Mouse (Mus musculus): Measurements from ENCODE around the gene Rfx7.

Rfx7 gene

DNA sequence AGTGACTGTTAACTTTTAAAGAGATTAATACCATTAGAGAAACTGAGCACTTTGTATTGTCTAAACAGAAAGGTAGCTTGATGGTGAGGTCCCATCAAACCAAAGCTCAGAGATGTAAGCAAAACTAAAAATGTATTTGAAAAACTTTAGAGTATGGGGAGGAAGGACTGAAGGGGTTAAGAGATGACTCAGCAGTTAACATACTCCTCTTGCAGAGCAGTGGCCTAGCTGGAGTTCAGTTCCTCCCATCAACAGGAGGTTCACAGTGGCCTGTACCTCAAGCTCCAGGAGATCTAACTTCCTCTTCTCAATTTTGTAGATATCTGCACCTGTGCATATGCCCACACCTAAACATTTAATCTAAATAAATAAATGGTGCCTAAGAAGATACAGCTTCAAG is 11.6 kb downstream of the Rfx7 start:
- no peak for DNase-seq (ENCODE audit: low spot score in 2 of 2)

DNA sequence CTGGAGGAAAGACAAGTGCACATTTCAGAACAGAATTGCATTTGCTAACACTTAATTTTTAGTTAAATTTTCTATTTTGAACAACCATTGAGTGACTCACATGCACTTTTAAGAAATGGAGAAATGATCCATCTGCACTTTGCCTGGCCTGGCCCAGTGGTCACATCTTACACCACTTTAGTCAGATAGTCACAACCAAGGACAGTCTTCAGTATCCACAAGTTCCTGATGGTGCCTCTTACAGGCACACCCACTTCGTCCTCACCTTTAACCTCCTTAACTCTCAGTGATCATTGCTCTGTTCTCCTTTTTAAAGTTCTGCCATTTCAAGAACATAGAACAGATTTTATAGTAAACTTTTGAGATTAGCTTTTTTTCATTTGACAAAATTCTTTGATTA is 26.7 kb downstream of the Rfx7 start:
- DNase-seq (ENCODE audit: low spot score in 2 of 2) = no peak

DNA sequence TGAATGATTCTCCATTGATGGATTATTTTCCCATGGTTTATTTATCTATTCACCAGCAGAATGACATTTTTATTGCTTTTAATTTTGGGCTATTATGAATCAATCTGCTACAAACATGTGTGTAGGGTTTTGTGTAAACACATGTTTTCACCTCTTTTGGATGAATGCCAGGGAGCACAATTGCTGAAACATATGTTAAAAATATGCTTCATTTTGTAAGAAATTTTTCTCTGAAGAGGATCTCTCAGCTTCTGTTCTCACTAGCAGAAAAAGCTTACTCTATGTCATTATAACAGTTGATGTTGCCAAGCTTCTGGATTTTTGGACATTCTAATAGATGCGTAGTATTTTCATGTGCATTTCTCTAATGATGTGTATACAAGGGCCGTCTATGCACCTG is 28.3 kb downstream of the Rfx7 start:
- DNase-seq (ENCODE audit: low spot score in 2 of 2) = no peak

DNA sequence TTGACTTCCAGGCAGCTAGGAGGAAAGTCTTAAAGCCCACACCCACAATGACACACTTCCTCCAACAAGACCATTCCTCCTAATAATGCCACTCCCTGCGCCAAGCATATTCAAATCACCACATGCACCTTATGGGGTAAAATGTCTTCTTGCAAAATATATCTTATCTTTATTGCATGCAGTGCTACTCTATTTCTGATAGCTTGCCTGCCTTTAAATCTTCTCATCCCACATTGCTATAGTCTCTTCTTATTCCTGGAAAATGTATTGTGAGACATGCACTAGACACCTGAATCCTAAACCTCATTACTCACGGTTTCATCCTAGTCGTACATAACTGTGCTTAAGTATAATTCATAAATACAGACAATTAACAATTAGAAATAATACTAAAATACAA is 31.2 kb downstream of the Rfx7 start:
- DNase-seq (ENCODE audit: low spot score in 2 of 2) = no peak

DNA sequence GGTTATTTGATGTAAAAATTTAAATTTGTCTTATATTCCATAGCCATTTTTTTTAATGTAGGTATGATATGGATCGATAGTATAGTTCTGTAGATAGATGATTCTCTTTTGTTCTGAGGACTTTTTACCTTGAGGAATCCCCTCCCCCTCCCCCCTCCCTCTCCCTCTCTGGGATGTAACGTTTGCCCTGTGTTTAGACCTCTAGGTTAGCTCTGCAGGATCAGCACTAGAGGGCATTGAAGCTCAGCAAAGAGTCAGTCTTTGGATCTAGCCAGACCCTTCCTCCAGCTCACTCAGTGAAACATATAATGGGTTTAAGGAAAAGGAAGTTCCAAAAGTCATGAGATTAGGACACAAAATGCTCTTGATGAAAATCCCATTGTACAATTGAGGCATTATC is 35.1 kb downstream of the Rfx7 start:
- no peak for DNase-seq (ENCODE audit: low spot score in 2 of 2)

DNA sequence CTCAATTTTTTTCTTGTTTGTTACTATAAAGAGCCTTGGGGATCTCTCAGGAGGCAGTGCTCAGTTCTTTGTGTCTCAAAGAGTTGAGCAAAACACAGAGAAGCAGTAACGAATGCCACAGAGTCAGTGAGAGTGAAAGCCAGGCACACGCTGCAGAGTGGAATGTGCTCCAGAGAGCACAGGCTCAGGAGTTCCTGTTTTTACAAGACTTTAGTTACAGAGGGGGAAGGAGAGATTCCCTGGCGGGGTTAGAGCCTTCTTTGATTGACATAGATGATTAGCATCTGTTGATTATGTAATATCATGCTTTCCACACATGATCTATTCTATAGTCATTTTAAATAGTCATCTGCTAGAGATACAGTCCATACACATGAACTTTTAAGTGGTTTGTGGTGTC is 48.2 kb downstream of the Rfx7 start:
- no peak for DNase-seq (ENCODE audit: low spot score in 2 of 2)

DNA sequence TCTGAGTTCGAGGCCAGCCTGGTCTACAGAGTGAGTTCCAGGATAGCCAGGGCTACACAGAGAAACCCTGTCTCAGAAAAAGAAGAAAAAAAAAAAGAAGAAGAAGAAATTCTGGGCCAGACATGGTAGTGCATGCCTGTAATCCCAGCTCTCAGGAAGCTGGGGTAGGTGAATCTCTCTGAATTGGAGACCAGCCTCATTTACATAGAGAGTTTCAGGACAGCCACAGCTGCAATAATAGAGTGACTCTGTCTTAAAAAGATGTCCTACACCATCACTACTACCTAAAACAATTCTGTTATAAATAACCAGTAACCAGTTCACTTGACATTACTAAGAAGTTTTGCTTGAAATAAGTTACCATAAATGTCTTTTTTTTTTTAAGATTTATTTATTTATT is 58.8 kb downstream of the Rfx7 start:
- DNase-seq (ENCODE audit: low spot score in 2 of 2) = no peak

DNA sequence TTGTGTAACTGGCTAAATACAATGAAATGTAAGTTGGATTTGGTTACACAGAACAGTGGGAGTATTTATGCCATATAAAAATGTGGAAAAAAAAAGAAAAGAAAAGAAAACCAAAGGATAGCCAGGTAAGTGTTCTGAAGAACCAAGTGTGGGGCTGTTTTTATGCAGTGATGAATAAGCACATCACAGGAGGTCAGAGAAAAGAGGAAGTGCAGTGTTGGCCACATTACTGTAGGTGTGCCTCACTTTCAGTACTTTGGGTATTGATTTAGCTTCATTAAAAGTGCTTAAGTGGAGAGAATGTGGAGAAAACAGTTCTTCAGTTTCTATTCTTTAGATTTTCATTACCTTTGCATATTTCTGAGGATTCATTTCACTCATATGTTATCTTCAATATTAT is 60.0 kb downstream of the Rfx7 start:
- no peak for DNase-seq (ENCODE audit: low spot score in 2 of 2)

DNA sequence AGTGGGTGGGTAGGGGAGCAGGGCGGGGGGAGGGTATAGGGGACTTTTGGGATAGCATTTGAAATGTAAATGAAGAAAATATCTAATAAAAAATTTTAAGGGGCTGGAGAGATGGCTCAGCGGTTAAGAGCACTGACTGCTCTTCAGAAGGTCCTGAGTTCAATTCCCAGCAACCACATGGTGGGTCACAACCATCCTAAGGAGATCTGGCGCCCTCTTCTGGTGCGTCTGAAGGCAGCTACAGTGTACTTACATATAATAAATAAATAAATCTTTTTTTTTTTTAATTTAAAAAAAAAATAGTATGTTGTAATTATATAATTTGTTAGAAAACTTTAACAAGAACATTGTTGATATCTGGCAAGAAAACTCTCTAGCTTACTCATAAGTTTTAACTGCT is 62.6 kb downstream of the Rfx7 start:
- peak in 1 of 2 experiments; percentile 73 for DNase-seq (ENCODE audit: low spot score in 2 of 2)

DNA sequence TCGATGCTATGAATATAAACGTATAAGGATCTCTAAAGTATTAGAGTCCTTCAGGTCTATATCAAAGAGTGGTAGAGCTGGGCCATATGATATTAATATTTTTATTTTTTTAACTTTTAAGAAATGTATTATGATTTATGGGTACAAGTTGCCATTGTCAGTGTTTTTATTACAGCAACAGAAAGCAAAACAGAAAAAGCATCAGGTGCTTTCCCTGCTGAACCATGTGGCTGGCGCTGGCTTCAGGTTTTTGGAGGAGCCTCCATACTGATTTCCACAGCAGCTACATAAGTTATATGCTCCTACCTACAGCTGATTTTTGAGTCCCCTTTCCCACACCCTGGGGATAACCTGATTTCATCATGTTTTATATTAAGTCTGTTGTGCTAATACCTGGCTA is 68.1 kb downstream of the Rfx7 start:
- no peak for DNase-seq (ENCODE audit: low spot score in 2 of 2)

DNA sequence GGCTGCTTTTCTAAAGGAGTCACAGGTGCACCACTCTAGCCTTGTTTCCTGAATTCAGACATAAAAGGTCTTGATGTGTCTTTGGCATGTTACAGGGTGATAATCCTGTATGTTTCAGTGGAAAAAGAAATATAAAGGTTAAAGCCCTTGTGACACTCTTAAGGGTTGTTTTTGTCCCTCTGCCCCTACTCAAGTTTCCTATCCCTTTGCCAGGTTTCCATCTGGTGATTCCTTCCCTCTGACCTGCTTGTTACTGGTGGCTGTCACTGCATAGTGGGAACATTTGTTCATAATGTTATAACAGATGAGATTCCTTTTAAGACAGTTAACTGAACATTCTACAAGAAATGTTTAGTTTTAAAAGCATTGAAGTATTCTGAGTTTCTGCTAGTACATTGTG is 77.7 kb downstream of the Rfx7 start:
- DNase-seq (ENCODE audit: low spot score in 2 of 2) = no peak

DNA sequence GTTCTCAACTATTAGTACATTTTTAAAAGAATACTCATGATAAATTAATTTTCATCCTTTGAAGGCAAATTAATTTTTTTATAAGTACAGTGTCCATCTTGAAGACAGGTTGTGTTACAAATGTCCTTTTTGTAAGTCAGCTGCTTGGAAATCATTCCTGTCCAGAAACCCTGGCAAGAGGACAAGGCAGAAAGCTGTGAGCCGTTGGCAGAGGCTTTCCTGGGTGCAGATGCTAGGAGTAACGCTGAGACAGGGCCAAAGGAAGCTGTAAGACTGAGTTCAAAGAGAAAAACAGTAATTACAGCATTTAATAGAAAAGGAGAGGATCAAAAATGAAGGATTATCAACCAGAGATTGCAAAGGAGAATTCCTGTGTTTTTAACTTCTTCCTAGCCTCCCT is 81.8 kb downstream of the Rfx7 start:
- DNase-seq (ENCODE audit: low spot score in 2 of 2) = no peak

DNA sequence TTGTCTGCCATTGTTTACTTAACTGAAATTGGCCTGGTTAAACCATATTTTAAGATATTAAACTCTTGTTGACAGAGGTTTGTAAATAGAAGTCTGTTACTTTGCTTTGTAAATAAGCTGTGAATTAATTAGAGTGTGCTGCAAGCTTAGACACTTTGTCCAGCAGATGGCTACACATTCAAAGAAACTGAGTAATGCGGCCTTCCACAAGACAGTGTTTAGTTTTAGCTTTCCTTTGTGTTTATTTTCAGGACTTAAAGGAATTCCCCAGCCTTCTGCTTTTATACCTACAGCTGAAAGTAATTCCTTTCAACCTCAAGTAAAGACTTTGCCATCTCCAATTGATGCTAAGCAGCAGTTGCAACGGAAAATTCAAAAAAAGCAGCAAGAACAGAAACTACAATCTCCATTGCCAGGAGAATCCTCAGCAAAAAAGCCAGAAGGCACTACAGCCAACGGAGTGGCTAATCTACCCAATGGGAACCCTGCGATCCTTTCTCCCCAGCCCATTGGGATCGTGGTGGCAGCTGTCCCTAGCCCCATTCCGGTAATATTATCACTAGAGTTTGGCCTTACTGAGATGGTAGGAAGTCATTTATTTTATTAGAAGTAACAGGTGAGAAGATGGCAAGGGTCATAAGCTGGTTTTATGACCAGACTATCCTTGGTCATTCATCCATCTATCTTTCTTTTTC is 82.9 kb downstream of the Rfx7 start:
- no peak for DNase-seq (ENCODE audit: low spot score in 2 of 2)

DNA sequence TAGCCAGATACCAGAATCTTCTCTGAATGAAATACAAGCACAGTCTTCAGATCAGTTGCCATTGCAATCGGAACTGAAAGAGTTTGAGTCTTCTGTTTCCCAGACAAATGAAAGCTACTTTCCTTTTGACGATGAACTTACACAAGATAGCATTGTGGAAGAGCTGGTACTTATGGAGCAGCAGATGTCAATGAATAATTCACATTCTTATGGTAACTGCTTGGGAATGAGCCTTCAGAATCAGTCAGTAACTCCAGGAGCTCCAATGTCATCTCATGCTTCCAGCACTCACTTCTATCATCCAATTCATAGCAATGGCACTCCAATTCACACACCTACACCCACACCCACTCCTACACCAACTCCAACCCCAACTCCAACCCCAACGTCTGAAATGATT is 86.0 kb downstream of the Rfx7 start:
- DNase-seq (ENCODE audit: low spot score in 2 of 2) = no peak

DNA sequence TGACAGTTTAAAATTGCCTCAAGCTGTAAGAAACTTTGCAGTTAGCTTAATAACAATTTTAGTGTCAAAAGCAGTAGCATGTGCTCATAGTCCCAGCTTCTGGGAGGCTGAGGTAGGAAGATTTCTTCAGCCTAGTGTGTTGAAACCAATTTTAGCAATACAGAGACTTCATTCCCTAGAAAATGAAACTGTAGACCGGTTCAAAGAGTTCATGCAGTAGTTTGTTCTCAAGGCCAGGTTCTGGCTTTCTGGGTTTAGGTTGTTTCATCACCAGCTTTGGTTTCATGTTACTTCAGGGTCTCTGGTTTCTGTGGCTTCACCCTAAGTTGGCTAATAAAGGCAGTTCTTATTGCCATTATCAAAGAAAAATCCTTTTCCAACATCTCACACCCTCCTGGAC is 91.6 kb downstream of the Rfx7 start:
- DNase-seq (ENCODE audit: low spot score in 2 of 2) = no peak

DNA sequence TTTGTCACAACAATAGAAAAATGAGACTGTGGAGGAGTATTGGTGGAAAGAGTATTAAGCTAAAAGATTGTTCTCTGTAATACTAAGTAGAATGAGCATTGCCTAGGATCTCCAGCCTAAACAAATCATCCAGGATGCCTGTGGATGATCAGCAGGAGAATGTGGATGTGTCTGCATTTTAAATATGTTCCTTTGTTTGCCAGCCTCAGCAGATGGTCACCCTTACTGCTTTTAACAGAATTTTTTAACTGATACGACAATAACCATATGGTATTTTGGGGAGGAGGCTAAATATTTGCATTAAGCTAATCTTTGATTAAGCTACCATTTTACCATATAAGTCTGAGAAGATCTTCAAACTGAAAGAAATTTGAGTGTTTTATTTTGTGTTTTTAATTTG is 95.6 kb downstream of the Rfx7 start:
- no peak for DNase-seq (ENCODE audit: low spot score in 2 of 2)

DNA sequence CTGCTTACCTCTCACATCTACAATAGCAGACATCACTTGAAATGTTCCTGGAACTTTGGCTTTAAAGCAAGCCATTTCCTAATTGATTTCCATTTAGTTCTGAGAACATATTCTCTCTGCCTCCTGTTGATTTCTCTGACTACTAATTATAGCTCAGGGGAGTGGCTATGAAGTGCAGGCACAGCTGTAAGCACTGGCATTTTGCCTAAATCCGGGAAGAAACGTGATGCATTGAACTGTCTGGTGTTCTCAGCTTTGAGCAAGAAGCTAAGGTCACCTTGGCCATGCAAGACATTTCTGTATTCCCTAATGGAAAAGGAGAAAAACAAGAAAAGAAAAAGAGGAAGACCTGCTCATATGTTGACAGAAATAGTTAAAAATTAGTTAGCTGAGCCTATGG is 96.6 kb downstream of the Rfx7 start:
- DNase-seq (ENCODE audit: low spot score in 2 of 2) = no peak

DNA sequence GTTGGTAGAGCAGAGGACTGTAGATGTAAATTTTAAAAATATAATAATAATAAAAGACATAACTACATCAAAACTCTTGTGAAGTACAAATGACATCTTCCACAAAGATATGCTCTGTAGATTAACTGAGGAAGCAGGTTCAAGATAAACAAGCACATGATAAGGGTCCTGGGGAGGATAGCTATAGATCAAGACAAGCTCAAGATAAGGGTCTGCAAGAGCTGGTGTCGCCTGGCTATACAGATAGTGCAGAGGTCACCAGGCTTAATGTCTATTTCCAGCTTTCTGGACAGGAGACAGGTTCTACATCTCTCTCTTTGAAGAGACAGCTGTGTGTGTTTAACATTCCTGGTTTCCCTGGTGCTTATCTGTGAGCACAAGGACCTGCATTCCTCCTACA is 100.2 kb downstream of the Rfx7 start:
- DNase-seq (ENCODE audit: low spot score in 2 of 2) = no peak

DNA sequence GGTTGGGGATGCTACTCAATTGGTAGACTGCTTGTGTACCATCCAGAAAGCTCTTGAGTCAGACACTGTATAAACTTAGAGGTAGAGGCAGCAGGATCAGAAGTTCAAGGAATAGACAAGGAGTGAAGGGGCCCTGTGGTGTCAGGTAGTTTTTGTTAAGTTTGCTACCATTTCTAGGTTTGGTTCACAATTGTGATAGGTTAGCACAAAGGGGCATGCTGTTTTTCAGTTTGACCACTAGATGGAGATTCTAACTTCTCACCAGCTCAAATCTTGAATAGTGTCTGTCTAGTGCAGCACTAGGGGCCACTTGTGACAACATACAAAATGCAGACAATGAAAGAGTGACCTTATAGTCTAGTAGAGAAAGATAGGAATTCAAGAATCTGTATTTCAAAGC is 103.1 kb downstream of the Rfx7 start:
- DNase-seq (ENCODE audit: low spot score in 2 of 2) = no peak

DNA sequence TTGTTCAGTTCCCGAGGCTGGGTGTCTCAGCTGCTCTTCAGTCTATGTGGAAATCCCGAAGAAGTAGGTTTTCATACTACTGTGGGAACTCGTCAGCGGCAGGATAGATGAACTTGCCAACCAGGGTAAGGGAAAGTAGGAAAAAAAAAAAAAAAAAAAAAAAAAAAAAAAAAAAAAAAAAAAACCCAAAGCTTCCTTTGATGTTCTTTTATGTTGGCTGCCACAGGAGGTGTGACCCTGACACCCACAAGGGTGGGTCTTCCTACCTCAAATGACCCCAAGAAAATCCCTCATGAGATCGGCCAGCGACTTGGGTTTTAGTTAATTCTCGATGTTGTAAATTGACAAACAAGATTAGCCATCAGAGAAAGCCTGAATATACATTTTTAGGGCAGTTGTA is 104.5 kb downstream of the Rfx7 start:
- DNase-seq (ENCODE audit: low spot score in 2 of 2) = no peak

DNA sequence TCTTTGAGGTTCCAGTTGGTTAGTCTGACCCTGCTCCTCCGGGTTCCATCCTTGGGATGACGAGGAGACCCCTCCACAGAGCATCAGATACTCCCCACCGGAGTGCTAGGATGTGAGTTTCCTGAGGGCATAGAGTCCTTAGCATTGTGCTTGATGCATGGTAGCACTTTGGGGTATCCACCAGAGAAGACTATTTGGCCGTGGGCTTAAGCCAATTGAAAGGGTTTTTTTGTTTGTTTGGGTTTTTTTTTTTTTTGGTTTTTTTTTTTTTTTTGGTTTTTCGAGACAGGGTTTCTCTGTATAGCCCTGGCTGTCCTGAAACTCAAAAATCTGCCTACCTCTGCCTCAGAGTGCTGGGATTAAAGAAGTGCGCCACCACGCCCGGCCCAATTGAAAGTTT is 105.2 kb downstream of the Rfx7 start:
- DNase-seq (ENCODE audit: low spot score in 2 of 2) = no peak

DNA sequence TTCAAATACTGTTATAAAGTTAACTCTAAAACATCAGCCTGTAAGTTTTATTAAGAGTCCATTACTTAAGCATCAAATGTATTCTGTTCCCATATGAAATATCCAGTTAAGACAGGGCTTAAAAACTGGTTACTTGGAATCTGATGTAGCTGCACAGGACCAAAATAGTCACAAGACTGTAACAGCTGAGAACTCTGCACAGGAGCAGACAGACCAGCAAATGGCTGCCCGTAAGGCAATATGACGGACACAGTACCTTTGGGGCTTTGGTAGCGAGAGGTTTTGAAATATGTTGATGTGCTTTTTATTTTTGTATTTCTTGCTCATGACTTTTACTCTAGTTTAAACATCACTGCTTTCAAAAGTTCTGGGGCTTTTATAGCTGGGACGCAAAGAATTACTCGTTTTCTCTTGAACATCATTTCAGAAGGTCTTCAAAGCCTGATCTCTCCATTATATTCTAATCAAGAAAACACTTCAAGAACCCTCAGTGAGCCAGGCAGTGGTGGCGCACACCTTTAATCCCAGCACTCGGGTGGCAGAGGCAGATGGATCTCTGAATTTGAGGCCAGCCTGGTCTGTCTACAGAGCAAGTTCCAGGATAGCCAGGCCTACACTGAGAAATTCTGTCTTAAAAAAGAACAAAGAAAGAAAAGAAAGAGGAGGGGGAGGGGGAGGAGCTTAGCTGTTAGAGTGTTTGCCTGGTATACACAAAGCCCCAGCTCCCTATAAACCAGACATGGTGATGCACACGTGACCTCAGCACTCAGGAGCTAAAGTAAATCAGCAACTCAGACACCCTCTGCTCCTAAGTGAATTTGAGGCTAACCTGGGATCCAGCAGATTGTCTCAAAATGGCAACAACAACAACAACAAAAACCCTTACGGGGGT is 107.2 kb downstream of the Rfx7 start:
- DNase-seq (ENCODE audit: low spot score in 2 of 2) = no peak

DNA sequence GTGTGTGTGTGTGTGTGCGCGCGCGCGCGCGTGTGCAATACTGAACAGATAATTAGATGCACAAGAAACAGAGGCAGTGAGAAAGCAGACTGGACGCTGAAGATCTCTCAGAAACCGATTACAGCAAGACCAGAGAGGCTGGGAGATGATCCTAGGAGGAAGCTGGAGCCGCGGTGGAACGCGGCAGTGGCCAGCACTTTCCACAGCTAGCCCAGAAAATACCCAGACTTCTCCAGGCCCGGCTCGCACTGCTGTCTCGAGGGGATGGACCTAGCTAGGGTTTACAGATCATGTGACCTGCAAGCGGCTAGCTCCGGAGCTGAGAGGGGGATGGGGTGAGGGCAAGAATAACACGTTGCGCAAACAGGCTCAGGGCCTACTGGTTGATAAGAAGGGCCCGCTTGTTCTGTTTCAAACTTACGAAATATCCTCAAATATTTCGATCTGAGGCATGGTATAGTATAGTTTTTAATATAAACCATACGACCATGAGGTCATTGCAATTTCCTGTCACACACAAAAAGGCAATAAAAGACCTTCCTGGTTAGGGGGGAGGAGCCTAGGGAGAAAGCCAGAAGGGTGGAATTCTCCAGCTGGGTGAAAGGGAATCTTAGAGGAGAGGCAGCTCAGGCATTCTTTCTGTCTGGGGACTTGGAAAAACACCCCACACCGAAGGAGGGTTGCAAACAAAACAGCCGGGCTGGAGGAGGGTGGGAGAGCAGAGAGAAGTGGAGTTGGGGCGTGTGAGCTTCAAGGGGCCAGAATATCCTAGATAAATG is 108.0 kb downstream of the Rfx7 start:
- peak; percentile 73 to 81 for DNase-seq (ENCODE audit: low spot score in 2 of 2)

Data from spleen, postnatal 4 days (tissue).